Mouse (Mus musculus) layer of hippocampus, postnatal 10 days (tissue): ENCODE measurements at regions not wholly inside any gene's neighbourhood (a gene's known extent, or its start where the extent isn't known, plus 50 kb on each side); places are given as distances from the start of the nearest gene placed in this dataset.

Source experiments
- DNase-seq, 2 experiments: peaks; one replicate each; pipeline ENCODE4 v3.0.0; 2021; ENCODE audit warnings: low spot score in 2 of 2

- DNase-seq: no peak
Observed at GRCm38 (mm10) chr15:96521125-96521455, 60.4 kb upstream of the Scaf11 start.

DNA sequence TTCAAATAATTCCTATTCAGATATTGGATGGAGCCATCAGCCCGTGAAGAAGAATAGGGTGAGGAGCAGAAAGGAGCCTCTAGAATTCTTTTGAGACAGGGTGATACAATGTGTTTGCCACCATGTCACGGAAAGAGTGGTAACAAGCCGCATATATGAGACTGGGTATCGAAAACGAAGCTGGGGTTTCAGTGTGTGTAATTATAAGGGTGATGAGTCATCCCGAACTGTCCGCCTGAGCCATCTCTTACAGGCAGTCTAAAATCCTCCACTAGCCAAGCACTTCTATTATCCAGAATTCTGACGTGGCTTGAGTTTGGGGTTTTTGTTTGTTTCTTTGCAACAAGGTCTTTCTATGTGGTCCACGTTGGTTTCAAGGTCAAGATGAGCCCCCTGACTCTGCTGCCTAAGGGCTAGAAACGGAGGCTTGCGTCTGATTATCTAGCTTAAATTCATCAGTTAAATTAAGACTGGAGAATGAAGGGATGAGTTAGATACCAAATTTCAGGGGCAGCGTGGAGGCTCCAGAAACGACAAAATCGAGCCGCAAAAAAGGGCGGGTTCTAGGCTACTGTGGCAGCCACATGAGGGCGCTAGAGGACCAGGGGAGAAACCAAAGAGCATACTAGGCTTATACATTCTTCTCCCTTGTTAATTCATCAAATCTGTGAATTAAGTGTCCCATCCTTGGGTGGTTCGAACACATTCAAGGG lies 59.9 kb upstream of the Scaf11 start:
- peak; percentile 25 to 47 for DNase-seq

- DNase-seq: no peak
Observed at GRCm38 (mm10) chr15:96518156-96518555, 57.5 kb upstream of the Scaf11 start.

DNA sequence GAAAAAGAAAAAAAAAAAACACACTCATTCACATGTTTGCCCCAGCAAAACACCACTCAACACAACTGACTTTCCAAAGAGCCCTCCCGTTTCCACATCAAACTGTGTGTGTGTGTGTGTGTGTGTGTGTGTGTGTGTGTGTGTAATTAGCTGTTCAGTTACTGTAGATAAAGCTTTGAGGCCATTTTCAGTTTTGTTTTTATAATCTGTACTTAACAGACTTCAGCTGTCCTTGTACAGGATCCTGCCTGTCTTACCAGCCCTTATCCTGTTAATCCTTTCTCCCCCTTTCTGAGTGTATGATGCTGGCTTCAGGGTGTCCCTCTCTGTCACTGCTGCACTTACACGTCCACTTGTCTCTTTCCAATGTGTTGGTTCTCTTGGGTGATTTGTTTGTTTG lies 55.0 kb upstream of the Scaf11 start:
- DNase-seq: no peak

DNA sequence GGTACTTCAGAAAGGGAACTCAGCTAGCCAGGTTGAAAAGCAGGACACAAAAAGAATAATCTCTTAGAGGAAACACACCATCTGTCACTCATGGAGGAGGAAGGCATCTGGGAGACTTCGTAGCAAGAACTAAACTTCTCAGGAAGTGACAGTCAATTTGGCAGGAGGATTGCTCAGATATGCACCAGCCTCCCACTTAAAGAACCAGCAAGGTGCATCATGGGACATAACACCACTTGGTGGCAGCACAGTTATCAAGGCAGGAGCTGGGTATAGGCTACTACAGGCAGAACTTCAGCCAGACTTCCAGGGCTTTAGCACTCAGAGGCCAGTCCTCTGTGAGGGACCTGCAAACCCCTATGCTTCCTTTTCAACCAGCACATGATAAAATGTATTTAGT lies 52.0 kb upstream of the Scaf11 start:
- DNase-seq: no peak
